Mouse (Mus musculus): ENCODE measurements around the gene Tenm2. TPM values are rescaled to one million over a fixed set of nuclear protein-coding genes. Genes with fewer than 3 reads are reported as not detected.

The Tenm2 gene
- polyA plus RNA-seq, 1 experiment, result 0.61 TPM

- Histone ChIP-seq H3K27me3 (replicated peaks; ENCODE audit: control insufficient read depth, insufficient read depth, low read length) (no peaks in the 10 kb centered on the region), H3K4me3 (ENCODE audit: insufficient read depth, low read depth, low read length) (no peak overlapping the region), H3K36me3 (ENCODE audit: control insufficient read depth, insufficient read depth, low read length) (no peaks in the 10 kb centered on the region), H3K4me1 (ENCODE audit: control insufficient read depth, insufficient read depth, low read length) (no peaks in the 10 kb centered on the region), H3K27ac (ENCODE audit: insufficient read depth, low read depth, low read length) (no peak overlapping the region)
- no peak for DNase-seq
- TF ChIP-seq POLR2A (IDR thresholded peaks at IDR 0.05; ENCODE audit: low read depth, low read length), result no peak
- TF ChIP-seq CTCF (conservative IDR thresholded peaks at IDR 0.05; ENCODE audit: insufficient read depth, insufficient read length, low read depth, low read length), result no peak
- 76% methylated on average over 12 of the region's 12 CpGs for WGBS
Measured at GRCm38 (mm10) chr11:36113326-36113725, 1122.4 kb downstream of the Tenm2 start.

GRCm38 (mm10) chr11:36108970-36109731, 1126.6 kb downstream of the Tenm2 start:
- Histone ChIP-seq H3K27me3 (replicated peaks; ENCODE audit: control insufficient read depth, insufficient read depth, low read length) (no peaks in the 10 kb centered on the region), H3K27ac (ENCODE audit: insufficient read depth, low read depth, low read length) (no peak overlapping the region), H3K4me1 (ENCODE audit: control insufficient read depth, insufficient read depth, low read length) (no peaks in the 10 kb centered on the region), H3K4me3 (ENCODE audit: insufficient read depth, low read depth, low read length) (no peak overlapping the region), H3K36me3 (ENCODE audit: control insufficient read depth, insufficient read depth, low read length) (no peaks in the 10 kb centered on the region)
- DNase-seq, result peak; percentile 65
- WGBS, result 40% methylated on average over 12 of the region's 12 CpGs
- TF ChIP-seq POLR2A (IDR thresholded peaks at IDR 0.05; ENCODE audit: low read depth, low read length) (no peak), CTCF (conservative IDR thresholded peaks at IDR 0.05; ENCODE audit: insufficient read depth, insufficient read length, low read depth, low read length) (no peak)

GRCm38 (mm10) chr11:36107840-36108239, 1127.9 kb downstream of the Tenm2 start:
- Histone ChIP-seq H3K27ac (ENCODE audit: insufficient read depth, low read depth, low read length) (no peak overlapping the region), H3K4me3 (ENCODE audit: insufficient read depth, low read depth, low read length) (no peak overlapping the region), H3K27me3 (replicated peaks; ENCODE audit: control insufficient read depth, insufficient read depth, low read length) (no peaks in the 10 kb centered on the region), H3K36me3 (ENCODE audit: control insufficient read depth, insufficient read depth, low read length) (no peaks in the 10 kb centered on the region), H3K4me1 (ENCODE audit: control insufficient read depth, insufficient read depth, low read length) (no peaks in the 10 kb centered on the region)
- 70% methylated on average over 6 of the region's 6 CpGs for WGBS
- no peak for DNase-seq
- no peak for TF ChIP-seq CTCF (conservative IDR thresholded peaks at IDR 0.05; ENCODE audit: insufficient read depth, insufficient read length, low read depth, low read length)
- TF ChIP-seq POLR2A (IDR thresholded peaks at IDR 0.05; ENCODE audit: low read depth, low read length), result no peak

GRCm38 (mm10) chr11:36106639-36107038, 1129.1 kb downstream of the Tenm2 start:
- Histone ChIP-seq H3K4me3 (ENCODE audit: insufficient read depth, low read depth, low read length) (no peak overlapping the region), H3K4me1 (ENCODE audit: control insufficient read depth, insufficient read depth, low read length) (no peaks in the 10 kb centered on the region), H3K27me3 (replicated peaks; ENCODE audit: control insufficient read depth, insufficient read depth, low read length) (no peaks in the 10 kb centered on the region), H3K36me3 (ENCODE audit: control insufficient read depth, insufficient read depth, low read length) (no peaks in the 10 kb centered on the region), H3K27ac (ENCODE audit: insufficient read depth, low read depth, low read length) (no peak overlapping the region)
- WGBS, result 55% methylated on average over 10 of the region's 10 CpGs
- DNase-seq, result no peak
- no peak for TF ChIP-seq CTCF (conservative IDR thresholded peaks at IDR 0.05; ENCODE audit: insufficient read depth, insufficient read length, low read depth, low read length)
- TF ChIP-seq POLR2A (IDR thresholded peaks at IDR 0.05; ENCODE audit: low read depth, low read length), result no peak

GRCm38 (mm10) chr11:36103556-36103955, 1132.2 kb downstream of the Tenm2 start:
- Histone ChIP-seq H3K36me3 (ENCODE audit: control insufficient read depth, insufficient read depth, low read length) (no peaks in the 10 kb centered on the region), H3K4me3 (ENCODE audit: insufficient read depth, low read depth, low read length) (no peak overlapping the region), H3K27me3 (replicated peaks; ENCODE audit: control insufficient read depth, insufficient read depth, low read length) (no peaks in the 10 kb centered on the region), H3K27ac (ENCODE audit: insufficient read depth, low read depth, low read length) (no peak overlapping the region), H3K4me1 (ENCODE audit: control insufficient read depth, insufficient read depth, low read length) (no peaks in the 10 kb centered on the region)
- no peak for TF ChIP-seq CTCF (conservative IDR thresholded peaks at IDR 0.05; ENCODE audit: insufficient read depth, insufficient read length, low read depth, low read length)
- TF ChIP-seq POLR2A (IDR thresholded peaks at IDR 0.05; ENCODE audit: low read depth, low read length), result no peak
- 24% methylated on average over 6 of the region's 6 CpGs for WGBS
- DNase-seq, result peak; percentile 58

GRCm38 (mm10) chr11:36096219-36096618, 1139.5 kb downstream of the Tenm2 start:
- no peak for DNase-seq
- H3K27ac ChIP-seq (ENCODE audit: insufficient read depth, low read depth, low read length), result no peak overlapping the region
- no peak overlapping the region for H3K4me3 ChIP-seq (ENCODE audit: insufficient read depth, low read depth, low read length)
- TF ChIP-seq POLR2A (IDR thresholded peaks at IDR 0.05; ENCODE audit: low read depth, low read length) (no peak), CTCF (conservative IDR thresholded peaks at IDR 0.05; ENCODE audit: insufficient read depth, insufficient read length, low read depth, low read length) (no peak)
- no peaks in the 10 kb centered on the region for H3K36me3 ChIP-seq (ENCODE audit: control insufficient read depth, insufficient read depth, low read length)
- no peaks in the 10 kb centered on the region for H3K4me1 ChIP-seq (ENCODE audit: control insufficient read depth, insufficient read depth, low read length)
- 79% methylated on average over 14 of the region's 14 CpGs for WGBS
- H3K27me3 ChIP-seq (replicated peaks; ENCODE audit: control insufficient read depth, insufficient read depth, low read length), result no peaks in the 10 kb centered on the region

GRCm38 (mm10) chr11:36090210-36090609, 1145.6 kb downstream of the Tenm2 start:
- no peak for DNase-seq
- no peak for TF ChIP-seq CTCF (conservative IDR thresholded peaks at IDR 0.05; ENCODE audit: insufficient read depth, insufficient read length, low read depth, low read length)
- TF ChIP-seq POLR2A (IDR thresholded peaks at IDR 0.05; ENCODE audit: low read depth, low read length), result no peak
- H3K4me1 ChIP-seq (ENCODE audit: control insufficient read depth, insufficient read depth, low read length), result no peaks in the 10 kb centered on the region
- H3K36me3 ChIP-seq (ENCODE audit: control insufficient read depth, insufficient read depth, low read length), result no peaks in the 10 kb centered on the region
- no peak overlapping the region for H3K4me3 ChIP-seq (ENCODE audit: insufficient read depth, low read depth, low read length)
- H3K27ac ChIP-seq (ENCODE audit: insufficient read depth, low read depth, low read length), result no peak overlapping the region
- WGBS, result 4% methylated on average over 3 of the region's 3 CpGs
- H3K27me3 ChIP-seq (replicated peaks; ENCODE audit: control insufficient read depth, insufficient read depth, low read length), result no peaks in the 10 kb centered on the region

All from kidney, adult 2 months (tissue).